Mouse (Mus musculus): ENCODE results near the gene Tnip3. TPM values are rescaled to one million over a fixed set of nuclear protein-coding genes. Genes with fewer than 3 reads are reported as not detected.

Tnip3 gene
- polyA plus RNA-seq, 1 experiment from 2014 or later, result not detected

- Histone ChIP-seq H3K27me3 (ENCODE audit: control insufficient read depth, insufficient read depth, low read length) (no peaks in the 10 kb centered on the region), H3K4me2 (replicated peaks) (no peak overlapping the region), H3K4me1 (replicated peaks; ENCODE audit: control insufficient read depth, insufficient read depth, low read length) (no peaks in the 10 kb centered on the region), H3K27ac (no peak overlapping the region), H3K9me3 (ENCODE audit: control insufficient read depth, low read length) (no peaks in the 10 kb centered on the region), H3K9ac (no peak overlapping the region), H3K36me3 (replicated peaks; ENCODE audit: control insufficient read depth, insufficient read depth) (no peaks in the 10 kb centered on the region), H3K4me3 (replicated peaks; ENCODE audit: low read length) (no peak overlapping the region)
- DNase-seq (ENCODE audit: low spot score), result peak; percentile 76
- no peak for ATAC-seq (ENCODE audit: low FRiP score)
- 34% methylated on average over 8 of the region's 8 CpGs for WGBS
Measured at GRCm38 (mm10) chr6:65569741-65570140, 44.6 kb downstream of the Tnip3 start.

- H3K36me3 ChIP-seq (replicated peaks; ENCODE audit: control insufficient read depth, insufficient read depth), result no peaks in the 10 kb centered on the region
- H3K4me2 ChIP-seq (replicated peaks), result no peak overlapping the region
- H3K4me1 ChIP-seq (replicated peaks; ENCODE audit: control insufficient read depth, insufficient read depth, low read length), result no peaks in the 10 kb centered on the region
- H3K27ac ChIP-seq, result no peak overlapping the region
- H3K27me3 ChIP-seq (ENCODE audit: control insufficient read depth, insufficient read depth, low read length), result no peaks in the 10 kb centered on the region
- DNase-seq (ENCODE audit: low spot score), result no peak
- no peaks in the 10 kb centered on the region for H3K9me3 ChIP-seq (ENCODE audit: control insufficient read depth, low read length)
- no peak for ATAC-seq (ENCODE audit: low FRiP score)
- 83% methylated on average over 8 of the region's 8 CpGs for WGBS
- no peak overlapping the region for H3K9ac ChIP-seq
- H3K4me3 ChIP-seq (replicated peaks; ENCODE audit: low read length), result no peak overlapping the region
Measured at GRCm38 (mm10) chr6:65578151-65578973, 53.2 kb downstream of the Tnip3 start.

- Histone ChIP-seq H3K27me3 (ENCODE audit: control insufficient read depth, insufficient read depth, low read length) (no peaks in the 10 kb centered on the region), H3K4me3 (replicated peaks; ENCODE audit: low read length) (no peak overlapping the region), H3K9ac (no peak overlapping the region), H3K27ac (no peak overlapping the region), H3K9me3 (ENCODE audit: control insufficient read depth, low read length) (no peaks in the 10 kb centered on the region), H3K4me1 (replicated peaks; ENCODE audit: control insufficient read depth, insufficient read depth, low read length) (no peaks in the 10 kb centered on the region), H3K4me2 (replicated peaks) (no peak overlapping the region), H3K36me3 (replicated peaks; ENCODE audit: control insufficient read depth, insufficient read depth) (no peaks in the 10 kb centered on the region)
- ATAC-seq (ENCODE audit: low FRiP score) (no peak), DNase-seq (ENCODE audit: low spot score) (no peak)
- 90% methylated on average over 4 of the region's 4 CpGs for WGBS
Measured at GRCm38 (mm10) chr6:65583029-65583428, 57.9 kb downstream of the Tnip3 start.

GRCm38 (mm10) chr6:65584870-65585332 lies 59.8 kb downstream of the Tnip3 start:
- H3K4me2 ChIP-seq (replicated peaks), result no peak overlapping the region
- 32% methylated on average over 4 of the region's 4 CpGs for WGBS
- H3K9me3 ChIP-seq (ENCODE audit: control insufficient read depth, low read length), result no peaks in the 10 kb centered on the region
- DNase-seq (ENCODE audit: low spot score), result peak; percentile 55
- no peak overlapping the region for H3K4me3 ChIP-seq (replicated peaks; ENCODE audit: low read length)
- no peak overlapping the region for H3K27ac ChIP-seq
- no peaks in the 10 kb centered on the region for H3K4me1 ChIP-seq (replicated peaks; ENCODE audit: control insufficient read depth, insufficient read depth, low read length)
- H3K36me3 ChIP-seq (replicated peaks; ENCODE audit: control insufficient read depth, insufficient read depth), result no peaks in the 10 kb centered on the region
- peak; percentile 72; the same call in 1 of the 2 replicates for ATAC-seq (ENCODE audit: low FRiP score)
- no peaks in the 10 kb centered on the region for H3K27me3 ChIP-seq (ENCODE audit: control insufficient read depth, insufficient read depth, low read length)
- no peak overlapping the region for H3K9ac ChIP-seq

GRCm38 (mm10) chr6:65585333-65586053 lies 60.4 kb downstream of the Tnip3 start:
- Histone ChIP-seq H3K27me3 (ENCODE audit: control insufficient read depth, insufficient read depth, low read length) (no peaks in the 10 kb centered on the region), H3K4me2 (replicated peaks) (no peak overlapping the region), H3K9me3 (ENCODE audit: control insufficient read depth, low read length) (no peaks in the 10 kb centered on the region), H3K27ac (no peak overlapping the region), H3K9ac (no peak overlapping the region), H3K4me1 (replicated peaks; ENCODE audit: control insufficient read depth, insufficient read depth, low read length) (no peaks in the 10 kb centered on the region), H3K36me3 (replicated peaks; ENCODE audit: control insufficient read depth, insufficient read depth) (no peaks in the 10 kb centered on the region), H3K4me3 (replicated peaks; ENCODE audit: low read length) (no peak overlapping the region)
- no peak for DNase-seq (ENCODE audit: low spot score)
- ATAC-seq (ENCODE audit: low FRiP score), result no peak
- WGBS, result 78% methylated on average over 3 of the region's 3 CpGs

- no peaks in the 10 kb centered on the region for H3K9me3 ChIP-seq (ENCODE audit: control insufficient read depth, low read length)
- ATAC-seq (ENCODE audit: low FRiP score) (no peak), DNase-seq (ENCODE audit: low spot score) (no peak)
- no peaks in the 10 kb centered on the region for H3K36me3 ChIP-seq (replicated peaks; ENCODE audit: control insufficient read depth, insufficient read depth)
- no peak overlapping the region for H3K4me2 ChIP-seq (replicated peaks)
- no peak overlapping the region for H3K27ac ChIP-seq
- H3K4me3 ChIP-seq (replicated peaks; ENCODE audit: low read length), result no peak overlapping the region
- WGBS, result 86% methylated on average over 1 of the region's 1 CpGs
- H3K4me1 ChIP-seq (replicated peaks; ENCODE audit: control insufficient read depth, insufficient read depth, low read length), result no peaks in the 10 kb centered on the region
- no peak overlapping the region for H3K9ac ChIP-seq
- no peaks in the 10 kb centered on the region for H3K27me3 ChIP-seq (ENCODE audit: control insufficient read depth, insufficient read depth, low read length)
Measured at GRCm38 (mm10) chr6:65588847-65589246, 63.7 kb downstream of the Tnip3 start.

- 98% methylated on average over 2 of the region's 2 CpGs for WGBS
Measured at GRCm38 (mm10) chr6:65590018-65590417, 64.9 kb downstream of the Tnip3 start.

GRCm38 (mm10) chr6:65594171-65594570 lies 69.1 kb downstream of the Tnip3 start:
- H3K9ac ChIP-seq, result no peak overlapping the region
- no peaks in the 10 kb centered on the region for H3K9me3 ChIP-seq (ENCODE audit: control insufficient read depth, low read length)
- no peaks in the 10 kb centered on the region for H3K36me3 ChIP-seq (replicated peaks; ENCODE audit: control insufficient read depth, insufficient read depth)
- no peak overlapping the region for H3K4me2 ChIP-seq (replicated peaks)
- ATAC-seq (ENCODE audit: low FRiP score), result no peak
- H3K27ac ChIP-seq, result no peak overlapping the region
- WGBS, result 86% methylated on average over 3 of the region's 3 CpGs
- no peak overlapping the region for H3K4me3 ChIP-seq (replicated peaks; ENCODE audit: low read length)
- no peaks in the 10 kb centered on the region for H3K4me1 ChIP-seq (replicated peaks; ENCODE audit: control insufficient read depth, insufficient read depth, low read length)
- no peaks in the 10 kb centered on the region for H3K27me3 ChIP-seq (ENCODE audit: control insufficient read depth, insufficient read depth, low read length)
- DNase-seq (ENCODE audit: low spot score), result no peak

More at GRCm38 (mm10) chr6:65590018-65590417, 64.9 kb downstream of the Tnip3 start:
- Histone ChIP-seq H3K9me3 (ENCODE audit: control insufficient read depth, low read length) (no peaks in the 10 kb centered on the region), H3K36me3 (replicated peaks; ENCODE audit: control insufficient read depth, insufficient read depth) (no peaks in the 10 kb centered on the region), H3K9ac (no peak overlapping the region), H3K27ac (no peak overlapping the region), H3K4me3 (replicated peaks; ENCODE audit: low read length) (no peak overlapping the region), H3K4me2 (replicated peaks) (no peak overlapping the region), H3K4me1 (replicated peaks; ENCODE audit: control insufficient read depth, insufficient read depth, low read length) (no peaks in the 10 kb centered on the region), H3K27me3 (ENCODE audit: control insufficient read depth, insufficient read depth, low read length) (no peaks in the 10 kb centered on the region)
- no peak for ATAC-seq (ENCODE audit: low FRiP score)
- no peak for DNase-seq (ENCODE audit: low spot score)

- no peak overlapping the region for H3K4me2 ChIP-seq (replicated peaks)
- H3K27ac ChIP-seq, result no peak overlapping the region
- H3K36me3 ChIP-seq (replicated peaks; ENCODE audit: control insufficient read depth, insufficient read depth), result no peaks in the 10 kb centered on the region
- no peak overlapping the region for H3K9ac ChIP-seq
- ATAC-seq (ENCODE audit: low FRiP score) (no peak), DNase-seq (ENCODE audit: low spot score) (no peak)
- no peaks in the 10 kb centered on the region for H3K9me3 ChIP-seq (ENCODE audit: control insufficient read depth, low read length)
- H3K4me3 ChIP-seq (replicated peaks; ENCODE audit: low read length), result no peak overlapping the region
- no peaks in the 10 kb centered on the region for H3K27me3 ChIP-seq (ENCODE audit: control insufficient read depth, insufficient read depth, low read length)
- no peaks in the 10 kb centered on the region for H3K4me1 ChIP-seq (replicated peaks; ENCODE audit: control insufficient read depth, insufficient read depth, low read length)
- 82% methylated on average over 1 of the region's 1 CpGs for WGBS
Measured at GRCm38 (mm10) chr6:65595371-65595770, 70.3 kb downstream of the Tnip3 start.
